Mouse (Mus musculus): Measurements from ENCODE around the gene A430005L14Rik.

DNA sequence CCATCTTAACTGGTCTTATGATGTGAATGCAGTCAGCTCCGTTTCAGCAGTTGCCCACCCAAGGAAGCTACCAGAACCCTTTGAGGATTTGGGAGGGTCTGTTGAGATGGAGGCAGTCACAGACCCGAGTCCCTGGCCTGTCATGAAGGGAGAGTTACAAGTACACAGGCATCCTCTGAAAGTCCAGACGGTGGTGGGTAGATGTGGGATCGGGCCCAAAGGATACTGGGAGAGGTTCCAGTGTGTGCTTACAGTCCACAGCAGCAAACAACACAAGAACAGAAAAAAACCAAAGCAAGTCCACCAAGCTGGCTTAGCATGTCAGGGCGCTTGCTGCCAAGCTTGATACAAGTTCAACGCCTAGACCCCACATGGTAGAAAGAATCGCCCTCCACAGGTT lies 5.6 kb downstream of the A430005L14Rik start:
- no peak for TF ChIP-seq EP300 (IDR thresholded peaks at IDR 0.05; ENCODE audit: low read depth)
- TF ChIP-seq CTCF (IDR thresholded peaks at IDR 0.05; ENCODE audit: low read depth) = no peak

All from liver, postnatal 0 days (tissue).